Mouse (Mus musculus) kidney, postnatal 0 days (tissue): Measurements from ENCODE around the gene Adgrg5. TPM values are rescaled to one million over a fixed set of nuclear protein-coding genes. Genes with fewer than 3 reads are reported as not detected.

Experiments
- ATAC-seq: fragments of 200-750 bp; cut with Nextera tagmentation; replicated peaks from 2 replicates; pipeline ENCODE4 v1.8.0; 2017; ENCODE audit warnings: low read depth, moderate number of reproducible peaks, moderate TSS enrichment, moderate library complexity; ENCODE audit not compliant: low FRiP score
- DNase-seq: peaks from one replicate; pipeline ENCODE4 v3.0.0-alpha.2; 2016; ENCODE audit warnings: low spot score
- H3K27ac ChIP-seq: fragments of 300-500 bp; sonication (generic); 2 replicates; pipeline ENCODE4 v1.5.1; 2014; ENCODE audit warnings: mild to moderate bottlenecking
- H3K27me3 ChIP-seq: fragments of 300-500 bp; sonication (generic); 2 replicates; pipeline ENCODE4 v1.6.1; 2014; ENCODE audit warnings: low read length, mixed read lengths; ENCODE audit not compliant: insufficient read depth
- H3K36me3 ChIP-seq: fragments of 300-500 bp; sonication (generic); 2 replicates; pipeline ENCODE4 v1.6.1; 2014; ENCODE audit warnings: low read length, mixed read lengths; ENCODE audit not compliant: insufficient read depth
- H3K4me1 ChIP-seq: fragments of 300-500 bp; sonication (generic); replicated peaks from 2 replicates; pipeline ENCODE4 v1.6.1; 2014; ENCODE audit warnings: antibody characterized with exemption, low read length, mixed read lengths; ENCODE audit not compliant: insufficient read depth
- H3K4me2 ChIP-seq: fragments of 300-500 bp; sonication (generic); 2 replicates; pipeline ENCODE4 v1.6.1; 2014; ENCODE audit warnings: mild to moderate bottlenecking, low read length, moderate library complexity, mixed read lengths
- H3K4me3 ChIP-seq: fragments of 300-500 bp; sonication (generic); replicated peaks from 2 replicates; pipeline ENCODE4 v1.5.1; 2014; ENCODE audit warnings: low read depth, low read length
- H3K9ac ChIP-seq: fragments of 300-500 bp; sonication (generic); 2 replicates; pipeline ENCODE4 v1.6.1; 2014; ENCODE audit warnings: low read depth, low read length
- H3K9me3 ChIP-seq: fragments of 300-500 bp; sonication (generic); replicated peaks from 2 replicates; pipeline ENCODE4 v1.6.1; 2016; ENCODE audit warnings: low read length, inconsistent platforms, mixed read lengths
- CTCF ChIP-seq: IDR thresholded peaks from 2 replicates; pipeline ENCODE4 v1.5.1; 2016; ENCODE audit warnings: antibody characterized with exemption, low read depth, mild to moderate bottlenecking, moderate library complexity
- WGBS: fragments of 180-500 bp; shearing (Covaris S2); extraction: QIAGEN DNeasy Blood & Tissue Kit; methylation state at CpG from one replicate; pipeline ENCODE4 v1.1.7; 2014; 5-methylcytosine and 5-hydroxymethylcytosine counted together
- polyA plus RNA-seq: library from polyadenylated mRNA; unstranded; fragments of >200 nt; fragmentation: Nextera tagmentation; extraction: Ambion mirVana; gene quantifications from 2 replicates; pipeline ENCODE4 v1.2.1, GENCODE M21; 2015

Adgrg5 gene
- polyA plus RNA-seq, 1 experiment from 2014 or later: not detected

- WGBS: 81% methylated on average over 4 of the region's 4 CpGs
- Histone ChIP-seq H3K4me3 (no peak overlapping the region), H3K36me3 (no peaks in the 10 kb centered on the region), H3K9me3 (no peaks in the 10 kb centered on the region), H3K4me2 (no peak overlapping the region), H3K27me3 (no peaks in the 10 kb centered on the region), H3K9ac (no peak overlapping the region), H3K27ac (no peak overlapping the region), H3K4me1 (no peaks in the 10 kb centered on the region)
- TF ChIP-seq CTCF: no peak
- ATAC-seq (no peak), DNase-seq (no peak)
Measured at GRCm38 (mm10) chr8:94948421-94948820, 24.9 kb downstream of the Adgrg5 start.

GRCm38 (mm10) chr8:94949010-94949409 lies 25.5 kb downstream of the Adgrg5 start:
- TF ChIP-seq CTCF: peak; percentile 34
- 89% methylated on average over 4 of the region's 4 CpGs for WGBS
- no peaks in the 10 kb centered on the region for H3K36me3 ChIP-seq
- H3K27me3 ChIP-seq: no peaks in the 10 kb centered on the region
- no peaks in the 10 kb centered on the region for H3K9me3 ChIP-seq
- H3K4me2 ChIP-seq: no peak overlapping the region
- H3K27ac ChIP-seq: no peak overlapping the region
- H3K9ac ChIP-seq: no peak overlapping the region
- ATAC-seq (no peak), DNase-seq (no peak)
- no peak overlapping the region for H3K4me3 ChIP-seq
- H3K4me1 ChIP-seq: peaks cover 4% of the 10 kb centered on the region; the same call in 1 of the 2 replicates

DNA sequence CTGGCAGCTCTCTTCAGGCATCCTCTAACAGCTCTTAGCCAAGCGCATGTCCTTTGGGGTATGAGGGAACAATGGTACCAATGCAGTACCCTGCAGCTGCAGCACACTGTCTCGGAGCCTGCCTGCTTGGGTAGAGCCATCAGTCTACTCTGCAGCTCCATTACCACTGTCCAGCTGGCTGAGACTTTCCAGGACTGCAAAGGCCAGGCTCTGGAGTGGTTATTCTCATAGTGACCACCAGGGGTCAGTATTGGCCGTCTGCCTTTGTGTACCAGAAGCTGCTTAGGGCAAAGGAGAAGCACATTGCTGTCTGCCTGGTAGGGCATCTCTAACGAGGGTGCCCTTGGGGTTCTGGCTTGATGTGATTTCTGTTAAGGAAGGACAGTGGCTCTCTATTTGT lies 26.6 kb downstream of the Adgrg5 start:
- DNase-seq (peak; percentile 88), ATAC-seq (peak; percentile 59)
- TF ChIP-seq CTCF: peak; percentile 98
- no peaks in the 10 kb centered on the region for H3K9me3 ChIP-seq
- WGBS: 16% methylated on average over 4 of the region's 4 CpGs
- no peaks in the 10 kb centered on the region for H3K27me3 ChIP-seq
- H3K4me1 ChIP-seq: peaks cover 13% of the 10 kb centered on the region; the same call in 1 of the 2 replicates
- H3K4me2 ChIP-seq: no peak overlapping the region
- H3K36me3 ChIP-seq: no peaks in the 10 kb centered on the region
- H3K4me3 ChIP-seq: no peak overlapping the region
- no peak overlapping the region for H3K27ac ChIP-seq
- H3K9ac ChIP-seq: no peak overlapping the region

GRCm38 (mm10) chr8:94950458-94950857 lies 27.0 kb downstream of the Adgrg5 start:
- no peaks in the 10 kb centered on the region for H3K27me3 ChIP-seq
- H3K4me1 ChIP-seq: peaks cover 13% of the 10 kb centered on the region; the same call in 1 of the 2 replicates
- no peak overlapping the region for H3K4me3 ChIP-seq
- TF ChIP-seq CTCF: no peak; the same call in 1 of the 2 replicates
- DNase-seq: no peak
- no peaks in the 10 kb centered on the region for H3K9me3 ChIP-seq
- ATAC-seq: no peak
- no peak overlapping the region for H3K27ac ChIP-seq
- H3K9ac ChIP-seq: no peak overlapping the region
- 74% methylated on average over 5 of the region's 5 CpGs for WGBS
- no peaks in the 10 kb centered on the region for H3K36me3 ChIP-seq
- H3K4me2 ChIP-seq: no peak overlapping the region

DNA sequence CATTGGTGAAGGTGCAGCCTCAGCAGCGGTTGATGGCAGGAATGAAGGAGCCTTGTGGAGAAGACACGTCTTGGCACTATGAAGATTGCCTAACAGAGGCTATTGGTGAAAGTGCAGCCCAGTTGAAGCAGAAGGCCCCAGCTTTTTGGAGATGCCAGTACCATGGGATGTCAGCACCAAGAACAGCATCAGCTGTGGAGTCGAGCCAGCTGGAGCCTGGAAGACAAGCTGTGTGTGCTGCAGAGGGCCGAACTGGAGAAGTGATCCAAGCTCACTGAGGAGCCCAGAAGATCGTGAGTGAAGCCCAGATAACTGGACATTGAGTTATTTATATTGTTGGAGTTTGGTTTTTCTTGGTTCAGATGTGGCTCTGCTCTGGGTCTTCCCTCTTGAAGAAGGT lies 28.6 kb downstream of the Adgrg5 start:
- H3K36me3 ChIP-seq: no peaks in the 10 kb centered on the region
- H3K4me3 ChIP-seq: no peak overlapping the region
- no peak for TF ChIP-seq CTCF
- ATAC-seq (no peak), DNase-seq (no peak)
- H3K9ac ChIP-seq: no peak overlapping the region
- no peaks in the 10 kb centered on the region for H3K27me3 ChIP-seq
- H3K4me1 ChIP-seq: peaks cover 13% of the 10 kb centered on the region; the same call in 1 of the 2 replicates
- WGBS: 73% methylated on average over 5 of the region's 5 CpGs
- H3K4me2 ChIP-seq: no peak overlapping the region
- no peak overlapping the region for H3K27ac ChIP-seq
- H3K9me3 ChIP-seq: no peaks in the 10 kb centered on the region

DNA sequence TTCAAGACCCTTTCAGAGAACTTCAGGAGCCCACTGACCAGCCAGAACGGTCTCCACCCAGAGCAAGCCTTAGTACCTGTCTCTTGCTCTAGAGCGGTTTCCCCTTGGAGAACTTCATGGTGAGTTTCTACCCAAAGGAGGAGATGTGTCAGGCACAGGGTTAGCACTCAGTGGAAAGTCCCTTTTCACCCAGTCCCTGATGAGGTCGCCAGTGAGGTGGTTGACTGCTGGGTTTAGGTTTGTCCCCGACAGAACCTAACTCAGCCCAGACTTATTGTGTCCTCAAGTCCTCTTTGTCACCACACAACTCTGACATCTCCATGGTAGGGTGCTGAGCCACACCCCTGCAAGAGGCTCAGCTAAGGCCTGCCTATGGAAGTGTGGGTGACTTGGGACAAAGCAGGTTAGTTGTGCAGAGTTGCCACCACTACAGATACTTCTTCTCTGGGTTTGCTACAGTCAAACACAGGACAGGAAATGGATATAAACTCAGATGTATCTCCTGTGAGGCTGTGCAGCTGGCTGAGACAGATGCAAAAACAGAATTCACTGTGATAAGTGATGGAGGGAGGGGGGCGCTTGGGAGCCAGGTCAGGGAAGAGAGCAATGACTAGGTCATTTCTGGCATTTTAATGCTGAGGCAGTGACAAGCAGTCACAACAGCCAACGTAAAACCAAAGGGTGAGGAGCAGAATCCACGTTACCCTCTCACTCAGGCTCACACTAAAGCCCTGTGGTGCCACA lies 30.3 kb downstream of the Adgrg5 start:
- no peak overlapping the region for H3K9ac ChIP-seq
- no peak; the same call in 1 of the 2 replicates for TF ChIP-seq CTCF
- no peaks in the 10 kb centered on the region for H3K27me3 ChIP-seq
- no peak overlapping the region for H3K27ac ChIP-seq
- H3K9me3 ChIP-seq: no peaks in the 10 kb centered on the region
- ATAC-seq (no peak), DNase-seq (no peak)
- no peaks in the 10 kb centered on the region for H3K36me3 ChIP-seq
- H3K4me3 ChIP-seq: no peak overlapping the region
- H3K4me2 ChIP-seq: no peak overlapping the region
- WGBS: 66% methylated on average over 7 of the region's 7 CpGs
- H3K4me1 ChIP-seq: peaks cover 13% of the 10 kb centered on the region; the same call in 1 of the 2 replicates
